Mouse (Mus musculus) ES-Bruce4 (cell line): ENCODE data around the gene Scn8a. TPM values are rescaled to one million over a fixed set of nuclear protein-coding genes. Genes with fewer than 3 reads are reported as not detected.

Experiments
- H3K27ac ChIP-seq: 2 replicates; pipeline ENCODE4 v1.5.1; 2012; ENCODE audit warnings: low read length, inconsistent platforms; ENCODE audit not compliant: insufficient read depth
- H3K27me3 ChIP-seq: 2 replicates; pipeline ENCODE4 v1.6.1; 2012; ENCODE audit warnings: mild to moderate bottlenecking, low read length, inconsistent platforms; ENCODE audit not compliant: control insufficient read depth, poor library complexity, insufficient read depth, severe bottlenecking
- H3K36me3 ChIP-seq: 2 replicates; pipeline ENCODE4 v1.6.1; 2012; ENCODE audit warnings: inconsistent platforms, mild to moderate bottlenecking, low read length, moderate library complexity; ENCODE audit not compliant: control insufficient read depth, poor library complexity, insufficient read depth, severe bottlenecking
- H3K4me1 ChIP-seq: one replicate; pipeline ENCODE4 v1.8.1; 2011; ENCODE audit warnings: low read length; ENCODE audit not compliant: control insufficient read depth, insufficient read depth
- H3K4me3 ChIP-seq: 2 replicates; pipeline ENCODE4 v1.5.1; 2011; ENCODE audit warnings: low read depth, mild to moderate bottlenecking, low read length
- H3K9ac ChIP-seq: 2 replicates; pipeline ENCODE4 v1.6.1; 2012; ENCODE audit warnings: low read depth, mild to moderate bottlenecking, inconsistent platforms; ENCODE audit not compliant: poor library complexity, severe bottlenecking
- H3K9me3 ChIP-seq: replicated peaks from 2 replicates; pipeline ENCODE4 v1.6.1; 2012; ENCODE audit warnings: mild to moderate bottlenecking, low read length, inconsistent platforms; ENCODE audit not compliant: control insufficient read depth, poor library complexity, insufficient read depth, severe bottlenecking
- CTCF ChIP-seq: IDR thresholded peaks from one replicate; pipeline ENCODE4 v1.8.1; 2011; ENCODE audit warnings: low read depth, low read length
- EP300 ChIP-seq: IDR thresholded peaks from 2 replicates; pipeline ENCODE4 v1.6.1; 2011; ENCODE audit warnings: low read depth, low read length; ENCODE audit not compliant: insufficient read depth
- POLR2A ChIP-seq: IDR thresholded peaks from one replicate; pipeline ENCODE4 v1.8.1; 2011; ENCODE audit warnings: low read length; ENCODE audit not compliant: insufficient read depth
- polyA plus RNA-seq: library from polyadenylated mRNA; stranded (reverse); fragments of >200 nt; gene quantifications from 2 replicates; pipeline ENCODE4 v1.2.4, GENCODE M21; 2011; ENCODE audit warnings: low read depth; ENCODE audit not compliant: missing spikeins, insufficient read depth, insufficient read length

The Scn8a gene
- polyA plus RNA-seq, 1 experiment = 8.9 TPM

GRCm38 (mm10) chr15:100870775-100871106 lies 1.1 kb downstream of the Scn8a start:
- Histone ChIP-seq H3K27ac (no peak overlapping the region), H3K4me1 (peaks cover 1% of the 10 kb centered on the region), H3K36me3 (no peaks in the 10 kb centered on the region), H3K9ac (peak overlapping the region; percentile 99), H3K27me3 (0 out of 2 replicates have a peak, but pooled peaks cover 4% of the 10 kb centered on the region), H3K4me3 (peak overlapping the region; percentile 96), H3K9me3 (no peaks in the 10 kb centered on the region)
- TF ChIP-seq CTCF (no peak), EP300 (no peak), POLR2A (no peak)

GRCm38 (mm10) chr15:100871107-100872011 lies 1.7 kb downstream of the Scn8a start:
- Histone ChIP-seq H3K27me3 (0 out of 2 replicates have a peak, but pooled peaks cover 4% of the 10 kb centered on the region), H3K9me3 (no peaks in the 10 kb centered on the region), H3K9ac (peak overlapping the region; percentile 99), H3K4me1 (peaks cover 1% of the 10 kb centered on the region), H3K36me3 (no peaks in the 10 kb centered on the region), H3K27ac (no peak overlapping the region), H3K4me3 (peak overlapping the region; percentile 96)
- no peak for TF ChIP-seq POLR2A
- TF ChIP-seq EP300 = no peak
- no peak for TF ChIP-seq CTCF

- Histone ChIP-seq H3K9ac (no peak overlapping the region), H3K4me1 (peaks cover 1% of the 10 kb centered on the region), H3K36me3 (no peaks in the 10 kb centered on the region), H3K27me3 (0 out of 2 replicates have a peak, but pooled peaks cover 4% of the 10 kb centered on the region), H3K27ac (no peak overlapping the region), H3K4me3 (no peak overlapping the region), H3K9me3 (no peaks in the 10 kb centered on the region)
- TF ChIP-seq CTCF = no peak
- no peak for TF ChIP-seq POLR2A
- no peak for TF ChIP-seq EP300
Observed at GRCm38 (mm10) chr15:100873155-100873554, 3.5 kb downstream of the Scn8a start.

DNA sequence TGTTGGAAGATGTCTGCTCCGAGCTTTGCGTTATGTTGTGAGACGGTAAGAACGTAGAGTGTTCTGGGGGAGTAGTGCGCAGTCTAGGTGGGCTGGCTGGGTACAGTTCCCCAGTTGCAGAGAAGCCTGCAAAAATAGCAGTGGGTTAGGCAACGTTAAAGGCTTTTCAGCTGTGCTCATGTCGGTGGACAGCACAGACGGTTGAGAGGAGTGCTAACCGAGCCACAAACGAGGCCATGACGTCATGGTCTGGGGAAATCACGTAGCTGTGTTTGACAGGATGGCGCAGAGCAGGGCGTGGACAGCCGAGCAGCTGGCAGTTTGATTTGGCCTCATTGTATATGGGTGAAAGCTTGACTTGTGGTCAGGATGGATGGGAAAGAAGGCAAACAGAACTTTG lies 9.4 kb downstream of the Scn8a start:
- no peaks in the 10 kb centered on the region for H3K4me1 ChIP-seq
- H3K27ac ChIP-seq = no peak overlapping the region
- H3K27me3 ChIP-seq = no peaks in the 10 kb centered on the region
- no peak overlapping the region for H3K4me3 ChIP-seq
- H3K36me3 ChIP-seq = no peaks in the 10 kb centered on the region
- H3K9me3 ChIP-seq = no peaks in the 10 kb centered on the region
- TF ChIP-seq POLR2A (no peak), CTCF (no peak), EP300 (no peak)
- no peak overlapping the region for H3K9ac ChIP-seq

DNA sequence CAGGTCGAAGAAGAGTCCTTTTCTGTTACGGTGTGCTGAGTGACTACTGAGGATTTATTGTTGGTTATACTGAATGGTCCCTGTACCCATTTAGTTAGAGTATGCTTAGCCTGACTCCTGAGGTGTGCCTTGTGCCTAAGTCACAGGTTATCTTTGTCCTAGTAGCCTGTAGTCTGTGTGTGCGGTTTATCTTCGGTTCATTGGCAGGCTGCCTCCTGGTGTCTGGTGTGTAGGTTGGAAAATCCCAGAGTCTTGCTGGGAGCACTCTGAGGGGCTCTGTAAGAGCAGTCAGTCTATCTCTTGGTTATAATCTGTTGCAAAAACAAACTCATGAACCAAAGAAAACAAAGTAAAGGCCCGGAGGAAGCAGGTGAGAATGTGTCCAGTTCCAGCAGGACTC lies 11.7 kb downstream of the Scn8a start:
- Histone ChIP-seq H3K9me3 (no peaks in the 10 kb centered on the region), H3K4me1 (no peaks in the 10 kb centered on the region), H3K9ac (no peak overlapping the region), H3K27me3 (no peaks in the 10 kb centered on the region), H3K4me3 (no peak overlapping the region), H3K36me3 (no peaks in the 10 kb centered on the region), H3K27ac (no peak overlapping the region)
- no peak for TF ChIP-seq CTCF
- TF ChIP-seq EP300 = no peak
- TF ChIP-seq POLR2A = no peak

DNA sequence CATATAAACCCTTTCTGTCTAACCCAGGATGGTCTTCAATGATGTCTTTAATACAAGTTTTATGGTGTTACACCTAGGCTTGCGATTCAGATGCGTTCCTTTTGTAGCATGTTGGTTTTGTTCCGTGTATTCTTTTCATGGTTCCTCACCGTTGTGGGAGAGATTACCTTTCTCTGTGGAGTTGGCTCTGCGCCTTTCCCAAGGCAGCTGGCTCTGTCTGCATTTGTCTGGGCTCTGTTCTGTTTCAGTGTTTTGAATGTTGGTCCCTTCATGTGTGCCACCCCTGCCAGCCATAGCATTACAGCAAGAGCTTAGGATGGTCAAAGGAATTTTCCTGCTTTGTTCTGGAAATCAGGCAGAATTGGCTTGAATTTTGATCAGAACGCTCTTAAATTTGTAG lies 14.8 kb downstream of the Scn8a start:
- no peak overlapping the region for H3K9ac ChIP-seq
- no peaks in the 10 kb centered on the region for H3K9me3 ChIP-seq
- H3K4me3 ChIP-seq = no peak overlapping the region
- no peaks in the 10 kb centered on the region for H3K4me1 ChIP-seq
- no peak overlapping the region for H3K27ac ChIP-seq
- H3K27me3 ChIP-seq = no peaks in the 10 kb centered on the region
- no peaks in the 10 kb centered on the region for H3K36me3 ChIP-seq
- TF ChIP-seq POLR2A = no peak
- no peak for TF ChIP-seq EP300
- no peak for TF ChIP-seq CTCF
